In genomic region chr19:32779131-32779530, GRCm38 (mm10) we compare ENCODE assay signal across 20 mouse cellular contexts.
"Had no signal": no experiment of that assay in that cellular context is flagged by ENCODE, and none has a peak within 500 bp of the region (broad histone marks: within the 10 kb centered on the region; RNA-seq: fewer than 3 reads in every experiment).

No protein-coding gene starts in this region.

- ATAC-seq: midbrain, embryonic 16.5 days had no signal

- H3K27ac ChIP-seq: liver, embryonic 14.5 days; midbrain, embryonic 12.5 days; neural tube, embryonic 13.5 days; neural tube, embryonic 15.5 days; stomach, embryonic 15.5 days; stomach, postnatal 0 days had no signal

- H3K4me1 ChIP-seq: stomach, embryonic 15.5 days had no signal

- H3K4me2 ChIP-seq: lung, embryonic 14.5 days; midbrain, embryonic 12.5 days; neural tube, embryonic 13.5 days; neural tube, embryonic 15.5 days; stomach, embryonic 15.5 days had no signal

- H3K27me3 ChIP-seq: midbrain, embryonic 12.5 days; neural tube, embryonic 13.5 days; neural tube, embryonic 15.5 days; stomach, embryonic 15.5 days had no signal

- DNase-seq: lung, adult 18-20 months; lung, embryonic 14.5 days; lung, postnatal 10 days; lung, postnatal 4 days; midbrain, embryonic 14.5 days; retina, postnatal 1 day; right cerebral cortex, adult 18-20 months; right cerebral cortex, postnatal 25 days; right cerebral cortex, postnatal 4 days; spleen, adult 18-20 months; thymus, postnatal 14 days; thymus, postnatal 4 days had no signal

- H3K9me3 ChIP-seq: midbrain, embryonic 12.5 days; neural tube, embryonic 13.5 days; neural tube, embryonic 15.5 days; stomach, embryonic 15.5 days had no signal

- H3K9ac ChIP-seq: liver, embryonic 14.5 days; lung, embryonic 14.5 days; midbrain, embryonic 12.5 days; neural tube, embryonic 13.5 days; neural tube, embryonic 15.5 days; stomach, embryonic 15.5 days had no signal

- H3K4me3 ChIP-seq: midbrain, embryonic 12.5 days; myocyte; neural tube, embryonic 13.5 days; neural tube, embryonic 15.5 days; stomach, embryonic 15.5 days had no signal

- H3K36me3 ChIP-seq: midbrain, embryonic 12.5 days; neural tube, embryonic 15.5 days; stomach, embryonic 15.5 days had no signal
